Mouse (Mus musculus) hematopoietic stem cell, adult 5-6 weeks (primary cell): Measurements from ENCODE around the gene Taok1. TPM values are rescaled to one million over a fixed set of nuclear protein-coding genes. Genes with fewer than 3 reads are reported as not detected.
A peak's percentile ranks its signal among the peaks of the same experiment; 100 is the strongest.
"Not testable (repeated sequence)": the region's sequence is repeated elsewhere in the genome, so short reads cannot be mapped to it uniquely, and the experiment has no call there.

Experiments
- ATAC-seq, 2 experiments: fragments of 125-278 bp in 1 of 2; replicated peaks in 1 of 2; 2 replicates each; pipeline ENCODE4 v1.8.0; 2016 to 2017; ENCODE audit warnings: inconsistent platforms in 2 of 2, mild to moderate bottlenecking in 2 of 2, moderate number of reproducible peaks in 2 of 2, low read depth in 1 of 2, moderate TSS enrichment in 1 of 2; ENCODE audit not compliant: low FRiP score in 2 of 2, poor library complexity in 2 of 2, severe bottlenecking in 2 of 2, insufficient read depth in 1 of 2, low TSS enrichment in 1 of 2
- total RNA-seq: library from RNA; stranded (forward); fragments of 172-1452, 232-1000 nt; gene quantifications from 2 replicates; pipeline ENCODE4 v1.2.3, GENCODE M21; 2017

Taok1 gene
- total RNA-seq, 1 experiment from 2014 or later: 56.6 TPM

DNA sequence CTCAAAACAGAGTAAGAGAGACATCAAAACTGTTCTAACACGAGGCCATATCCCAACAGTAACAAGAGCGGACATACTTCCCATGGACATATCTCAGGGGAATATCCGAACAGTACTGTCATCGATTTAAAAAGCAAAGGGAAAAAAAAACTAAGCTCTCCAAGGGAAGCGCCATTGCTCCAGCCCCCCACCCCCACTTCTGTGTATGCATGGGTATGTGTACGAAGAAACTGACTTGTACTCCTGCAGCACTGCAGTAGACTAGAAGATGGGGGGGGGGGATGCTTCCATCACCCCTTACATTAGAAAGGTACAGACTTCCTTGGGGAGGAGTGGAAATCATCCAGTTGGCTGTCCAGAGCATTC, 1.2 kb downstream of the Taok1 start:
- no peak for ATAC-seq

DNA sequence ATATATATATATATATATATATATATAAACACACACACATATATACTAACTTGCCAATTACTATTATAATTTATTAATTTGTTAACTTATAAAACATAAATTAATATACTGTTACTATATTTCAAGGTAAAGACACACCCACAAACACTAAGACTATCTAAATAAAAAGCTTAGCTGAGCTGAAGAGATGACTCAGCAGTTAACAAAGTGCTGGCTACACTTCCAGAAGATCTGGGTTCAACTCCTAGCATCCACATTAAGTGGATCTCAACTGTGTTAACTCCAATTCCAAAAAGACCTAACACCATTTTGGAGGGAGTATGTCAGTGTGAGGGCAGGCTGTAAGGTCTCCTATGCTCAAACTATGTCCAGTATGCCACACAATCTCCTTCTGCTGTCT, 10.3 kb downstream of the Taok1 start:
- no peak for ATAC-seq

DNA sequence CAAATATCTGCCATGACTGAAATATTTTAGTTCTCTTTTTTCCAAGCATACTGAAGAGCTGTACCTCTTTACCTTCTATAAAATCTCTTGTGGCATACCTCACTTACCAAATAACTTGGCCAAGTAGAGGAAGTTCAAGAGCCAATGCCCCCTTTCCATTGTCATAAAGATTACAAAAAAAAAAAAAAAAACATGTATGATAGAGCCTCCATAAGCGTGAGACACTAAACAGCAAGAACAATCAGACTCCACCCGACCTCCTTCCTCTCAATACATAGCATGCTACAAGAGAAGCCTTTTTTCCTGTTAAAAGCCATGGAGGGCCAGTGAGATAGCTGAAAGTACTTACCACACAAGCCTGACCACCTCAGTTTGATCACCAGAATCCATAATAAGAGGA, 16.2 kb downstream of the Taok1 start:
- ATAC-seq: no peak

- ATAC-seq: no peak
Observed at GRCm38 (mm10) chr11:77590801-77591200, 16.8 kb downstream of the Taok1 start.

- no peak for ATAC-seq
Observed at GRCm38 (mm10) chr11:77585201-77585600, 22.4 kb downstream of the Taok1 start.

DNA sequence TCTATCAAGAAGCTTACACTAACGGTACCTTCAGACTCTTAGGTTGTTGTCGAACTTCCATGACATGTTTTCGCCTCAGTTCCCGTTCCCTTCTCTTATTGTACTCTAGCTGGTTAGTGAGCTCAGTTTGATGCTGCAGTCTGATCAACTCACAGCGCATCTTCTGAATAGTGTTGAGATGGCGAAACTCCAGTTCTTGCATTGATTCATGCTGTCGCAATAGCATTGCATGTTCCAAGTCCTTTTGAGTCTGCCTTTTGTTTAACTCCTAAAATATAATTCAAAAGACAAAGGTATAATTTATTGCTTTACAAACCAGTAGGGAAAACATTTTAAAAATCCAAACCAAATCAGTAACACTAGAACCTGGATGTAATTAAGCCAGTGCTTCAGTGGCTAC, 62.4 kb downstream of the Taok1 start:
- ATAC-seq: no peak

- no peak for ATAC-seq
Observed at GRCm38 (mm10) chr11:77532202-77532846, 75.3 kb downstream of the Taok1 start.

DNA sequence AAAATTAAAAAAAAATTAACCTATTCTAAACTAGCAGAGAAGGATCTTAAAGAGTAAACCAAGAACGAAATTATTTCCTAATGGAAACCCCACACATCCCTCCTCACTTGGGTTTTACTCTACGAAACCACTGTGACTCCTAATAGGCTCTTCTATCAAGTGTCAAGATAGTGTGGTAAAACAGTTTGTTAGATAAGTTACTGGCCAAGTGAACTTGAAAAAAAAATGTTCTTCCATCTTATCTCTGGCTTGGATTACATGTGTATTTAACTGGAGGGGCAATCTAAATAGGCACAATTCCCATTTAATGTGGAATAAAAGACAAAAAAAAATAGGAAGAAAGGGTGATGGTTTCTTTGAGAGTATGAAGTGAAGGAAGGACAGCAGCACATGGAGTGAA, 76.8 kb downstream of the Taok1 start:
- no peak for ATAC-seq

DNA sequence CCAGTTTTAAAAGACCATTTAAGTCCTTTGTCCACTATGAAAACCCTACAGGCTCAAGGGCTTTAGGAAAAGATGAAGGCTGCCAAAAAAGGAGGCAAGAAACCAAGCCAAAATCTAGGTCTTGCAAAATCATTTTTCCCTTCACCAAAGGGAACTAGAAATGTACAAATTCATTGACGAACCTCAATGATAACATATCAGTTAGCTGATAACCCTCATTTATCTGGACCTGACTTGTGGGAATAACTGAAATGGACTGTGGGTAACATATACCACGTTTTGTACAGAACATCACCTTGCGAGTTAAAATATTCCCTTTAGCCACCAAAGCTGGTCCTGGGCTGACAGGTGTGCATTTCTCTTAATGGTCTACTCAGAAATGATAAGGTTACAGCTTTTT, 78.0 kb downstream of the Taok1 start:
- no peak for ATAC-seq

GRCm38 (mm10) chr11:77528420-77528819, 79.2 kb downstream of the Taok1 start:
- not testable (repeated sequence) for ATAC-seq

DNA sequence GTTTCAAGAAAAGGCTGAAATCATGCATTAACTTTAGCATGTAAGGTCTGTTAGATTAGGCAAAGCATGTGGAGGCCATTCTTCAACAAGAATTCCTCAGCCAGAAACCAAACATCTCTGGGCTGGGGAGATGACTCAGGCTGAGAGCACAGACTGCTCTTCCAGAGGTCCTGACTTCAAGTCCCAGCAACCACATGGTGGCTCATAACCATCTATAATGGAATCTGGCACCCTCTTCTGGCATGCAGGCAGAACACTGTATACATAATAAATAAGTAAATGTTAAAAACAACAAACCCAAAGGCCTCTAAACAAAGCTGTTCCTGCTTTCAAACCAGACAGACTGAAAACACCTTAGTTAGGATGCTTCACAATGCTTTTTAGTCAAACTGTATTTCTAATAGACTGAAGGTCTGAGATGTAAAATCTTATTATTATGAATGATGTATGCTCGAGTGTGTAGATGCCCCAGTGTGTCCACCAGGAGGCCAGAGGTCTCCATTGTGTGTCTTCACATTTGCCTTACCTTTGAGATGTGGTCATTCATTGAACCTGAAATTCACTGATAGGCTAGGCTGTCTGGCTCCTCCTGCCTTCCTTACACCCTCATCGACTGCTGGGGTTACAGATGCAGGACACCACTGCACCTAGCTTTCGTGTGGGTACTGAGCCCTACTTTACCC, 81.7 kb downstream of the Taok1 start:
- ATAC-seq: no peak

GRCm38 (mm10) chr11:77520601-77521529, 86.8 kb downstream of the Taok1 start:
- ATAC-seq: peak in 1 of 2 experiments; percentile 36; a peak in 1 of 4 replicates

DNA sequence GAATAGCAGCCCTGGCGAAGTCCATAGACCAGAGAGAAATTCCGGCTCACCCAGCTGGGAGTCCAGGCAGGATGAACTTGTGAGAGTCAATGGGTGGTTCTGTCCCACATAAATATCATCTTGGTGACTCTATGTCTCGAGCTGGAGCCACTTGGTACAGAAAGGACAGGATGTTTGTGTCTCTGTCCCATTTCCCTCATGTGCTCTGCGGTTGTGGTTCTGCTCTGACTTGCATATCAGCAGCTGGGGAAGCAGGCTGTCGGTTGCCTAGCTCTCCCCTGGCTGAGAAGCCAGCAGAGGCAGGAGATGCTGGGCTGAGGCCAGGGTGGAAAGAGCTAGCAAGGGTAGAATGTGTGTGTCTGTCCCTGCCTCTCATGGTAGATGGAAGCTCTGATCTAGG, 88.6 kb downstream of the Taok1 start, which contains the start of gene Gm10392:
TSS of gene Gm10392 (minus strand) at position 156 of the 400 bp plus-strand sequence.
- ATAC-seq: peak; percentile 76 to 84

- no peak for ATAC-seq
Observed at GRCm38 (mm10) chr11:77518051-77518798, 89.4 kb downstream of the Taok1 start.

DNA sequence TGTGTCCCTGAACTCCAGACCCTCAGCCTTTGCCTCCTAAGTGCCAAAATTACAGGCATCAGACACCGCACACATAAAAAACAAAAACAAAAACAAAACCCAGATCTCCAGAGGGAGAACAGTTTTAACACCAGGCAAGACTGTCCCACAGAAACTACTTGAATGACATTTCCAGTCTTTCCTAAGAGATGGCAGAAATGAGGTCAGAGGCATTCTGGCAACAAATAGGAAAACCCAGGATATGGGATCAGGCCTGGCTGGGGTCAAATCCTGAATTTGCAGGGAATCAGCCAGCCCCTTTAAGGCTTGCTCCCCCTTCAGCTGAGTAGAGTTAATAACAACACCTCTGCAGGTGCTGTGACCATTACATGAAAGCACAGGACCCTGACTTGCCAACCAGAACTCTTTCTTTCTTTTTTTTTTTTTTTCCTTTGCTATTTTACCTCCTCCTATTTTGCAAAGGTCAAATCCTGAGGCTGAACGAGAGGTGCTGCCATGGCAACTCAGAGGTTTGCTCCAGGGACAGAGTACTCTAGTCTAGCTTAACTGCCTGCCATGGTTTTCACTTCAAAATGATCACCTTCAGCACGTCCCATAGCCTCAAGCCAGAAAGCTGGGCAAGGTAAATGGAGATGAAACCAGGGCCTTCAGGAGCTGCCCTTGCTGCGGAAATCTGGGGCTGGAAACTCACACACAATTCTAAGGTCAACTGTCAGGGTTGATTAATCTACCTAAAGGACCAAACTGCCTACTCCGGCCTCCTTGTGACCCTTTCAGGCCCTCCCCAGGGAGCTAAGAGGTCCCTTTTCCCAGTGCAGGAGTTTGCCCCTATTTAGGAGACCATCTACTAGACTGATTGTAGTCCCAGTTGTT, 90.8 kb downstream of the Taok1 start:
- no peak for ATAC-seq

- no peak for ATAC-seq
Observed at GRCm38 (mm10) chr11:77515637-77516552, 91.7 kb downstream of the Taok1 start, which contains the start of gene Trp53i13. Gene Trp53i13, minus strand, starts transcription at chr11:77515980.
